Mouse (Mus musculus) thymus, postnatal 4 days (tissue): ENCODE results near the gene Plekha4.
"Not testable (repeated sequence)": the region's sequence is repeated elsewhere in the genome, so short reads cannot be mapped to it uniquely, and the experiment has no call there.

Source experiments
- DNase-seq: peaks from one replicate; pipeline ENCODE4 v3.0.0; 2021

The Plekha4 gene

DNA sequence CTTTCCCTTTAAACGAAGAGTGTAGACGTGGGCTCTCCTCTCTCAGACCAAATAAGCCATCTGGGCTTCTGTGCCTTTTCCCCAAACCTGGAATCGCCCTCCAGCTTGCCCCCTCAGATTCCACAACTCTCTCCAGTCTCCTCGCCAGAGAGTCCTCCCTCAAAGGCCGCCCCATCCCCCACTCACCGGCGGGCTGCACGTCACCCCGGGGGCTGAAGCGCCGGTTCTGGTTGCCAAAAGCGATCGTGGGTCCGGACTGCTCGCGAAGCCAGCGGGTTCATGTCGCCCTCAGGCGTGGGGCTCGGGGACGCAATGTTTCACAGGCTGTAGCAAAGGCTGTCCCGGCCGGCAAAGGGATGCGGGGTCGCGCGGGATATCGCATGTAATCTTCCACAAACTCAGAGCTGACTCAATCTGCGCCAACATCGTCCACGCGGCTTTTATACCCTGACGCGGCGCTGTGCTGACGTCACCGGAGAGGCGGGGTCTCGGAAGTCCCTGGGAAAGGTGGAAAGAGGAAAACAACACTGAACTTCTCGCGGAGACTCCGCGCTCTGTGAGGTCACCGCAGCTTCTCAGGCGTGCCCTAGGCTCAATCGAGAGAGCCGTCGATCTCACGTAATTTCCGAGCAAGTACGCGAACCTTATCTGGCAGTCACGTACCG is at the start of gene Plekha4, which contains the start of gene Ppp1r15a:
TSS of gene Plekha4 (plus strand) at position 522 of the 665 bp plus-strand sequence.
TSS of gene Ppp1r15a (minus strand) at position 460 of the 665 bp plus-strand sequence.
- DNase-seq: peak; percentile 95

DNA sequence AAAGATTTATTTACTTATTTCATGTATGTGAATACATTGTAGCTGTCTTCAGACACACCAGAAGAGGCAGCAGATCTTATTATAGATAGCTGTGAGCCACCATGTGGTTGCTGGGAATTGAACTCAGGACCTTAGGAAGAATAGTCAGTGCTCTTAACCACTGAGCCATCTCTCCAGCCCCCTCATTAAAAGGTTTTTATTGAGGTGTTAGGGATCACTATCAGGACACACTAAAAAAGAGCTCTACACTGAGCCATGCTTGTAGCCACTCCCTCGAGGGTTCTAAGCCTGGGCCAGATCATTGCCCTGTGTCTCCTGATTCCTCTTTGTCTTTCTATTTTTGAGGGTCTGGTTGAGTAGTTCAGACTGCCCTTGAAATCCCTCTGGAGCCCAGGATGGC is 49.7 kb upstream of the Plekha4 start:
- DNase-seq: no peak

DNA sequence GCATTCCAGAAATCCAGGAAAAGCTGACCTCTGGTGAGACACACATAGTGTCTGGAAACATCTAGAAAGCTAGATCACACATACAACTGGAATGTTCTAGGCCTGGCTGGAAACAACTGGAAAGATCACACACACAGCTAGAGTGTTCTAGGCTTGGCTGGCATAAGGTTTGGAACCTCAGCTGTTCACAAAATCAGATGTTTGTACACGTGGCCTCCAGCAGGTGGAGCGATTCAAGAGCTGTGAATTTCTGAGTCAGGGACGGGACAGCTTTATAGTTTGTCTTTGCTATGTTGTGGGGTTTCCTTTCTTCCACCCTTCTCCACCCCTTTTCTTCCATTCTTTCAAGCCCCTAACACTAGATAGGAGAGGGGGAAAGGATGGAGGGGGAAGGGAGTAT is 49.1 kb upstream of the Plekha4 start:
- DNase-seq: peak; percentile 81

DNA sequence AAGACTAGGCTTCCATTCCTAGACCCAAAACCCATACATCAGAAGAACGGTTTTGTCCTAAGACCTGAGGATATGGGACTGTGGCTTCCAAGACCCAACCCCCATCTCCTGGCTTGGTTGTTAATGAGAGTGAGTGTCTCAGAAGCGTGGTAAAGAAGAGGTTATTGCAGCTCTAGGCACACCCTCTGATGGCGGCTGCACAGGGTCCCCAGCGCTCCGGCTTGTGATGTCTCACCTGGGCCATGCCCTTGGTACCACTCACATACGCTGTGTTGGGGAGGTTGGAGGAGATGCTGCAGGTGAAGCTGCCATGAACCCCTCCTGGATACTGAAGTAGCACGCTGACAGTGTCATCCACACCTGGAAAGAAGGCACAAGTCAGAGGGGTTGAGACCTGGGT is 47.4 kb upstream of the Plekha4 start:
- no peak for DNase-seq

DNA sequence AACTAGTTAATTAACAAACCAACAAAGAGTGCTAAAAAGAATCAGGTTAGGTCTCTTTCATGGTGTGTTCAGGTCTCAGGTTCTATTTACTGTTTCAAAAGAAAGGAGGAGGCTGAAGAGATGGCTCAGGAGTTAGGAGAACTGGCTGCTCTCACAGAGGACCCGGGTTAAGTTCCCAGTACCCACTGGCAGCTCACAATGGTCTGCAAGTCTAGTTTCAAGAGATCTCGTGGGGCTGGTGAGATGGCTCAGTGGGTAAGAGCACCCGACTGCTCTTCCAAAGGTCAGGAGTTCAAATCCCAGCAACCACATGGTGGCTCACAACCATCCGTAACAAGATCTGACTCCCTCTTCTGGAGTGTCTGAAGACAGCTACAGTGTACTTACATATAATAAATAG is 45.8 kb upstream of the Plekha4 start:
- DNase-seq: not testable (repeated sequence)

DNA sequence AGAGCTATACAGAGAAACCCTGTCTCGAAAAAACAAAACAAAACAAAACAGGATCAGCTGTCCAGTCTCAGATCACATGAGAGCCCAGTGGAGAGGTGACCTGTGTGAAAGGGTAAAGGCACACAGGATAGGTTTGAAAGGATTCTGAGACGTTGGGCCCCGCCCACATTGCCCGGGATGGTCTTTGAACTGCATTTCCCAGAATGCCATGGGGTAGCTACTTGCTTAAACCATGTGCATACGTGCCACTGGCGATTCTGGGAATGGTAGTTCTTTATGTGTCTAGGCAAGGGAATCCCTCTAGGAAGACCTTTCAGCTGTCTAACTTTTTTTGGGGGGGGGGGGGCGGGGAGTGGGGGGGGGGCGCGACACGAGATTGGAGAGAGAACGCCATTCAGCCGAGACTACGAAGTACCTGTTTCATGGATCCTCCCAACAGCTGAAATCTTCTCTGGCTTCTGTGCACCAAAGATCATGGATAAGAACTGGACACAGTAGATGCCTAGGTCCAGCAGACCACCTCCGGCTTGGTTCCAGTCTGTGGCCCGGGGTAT is 44.7 kb upstream of the Plekha4 start, which contains the start of gene Tulp2:
TSS of gene Tulp2 (plus strand) at position 504 of the 554 bp plus-strand sequence.
- DNase-seq: peak; percentile 82

DNA sequence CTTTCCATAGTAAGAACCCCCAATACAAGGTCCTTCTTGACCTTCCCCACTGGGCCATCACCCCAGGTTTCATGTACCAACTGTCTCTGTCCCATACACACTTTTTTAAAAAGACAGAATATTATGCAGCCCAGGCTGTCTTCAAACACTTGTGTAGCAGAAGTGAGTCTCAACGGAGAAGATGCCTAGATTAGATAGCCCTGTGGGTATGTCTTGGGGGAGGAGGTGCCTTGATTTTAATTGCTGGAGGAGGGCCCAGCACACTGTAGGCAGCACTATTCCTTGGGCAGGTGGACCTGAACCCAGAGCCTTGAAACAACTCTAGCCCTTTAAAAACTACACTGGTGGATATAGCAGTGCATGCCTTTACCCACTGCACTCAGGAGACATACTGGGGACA is 44.0 kb upstream of the Plekha4 start:
- no peak for DNase-seq

DNA sequence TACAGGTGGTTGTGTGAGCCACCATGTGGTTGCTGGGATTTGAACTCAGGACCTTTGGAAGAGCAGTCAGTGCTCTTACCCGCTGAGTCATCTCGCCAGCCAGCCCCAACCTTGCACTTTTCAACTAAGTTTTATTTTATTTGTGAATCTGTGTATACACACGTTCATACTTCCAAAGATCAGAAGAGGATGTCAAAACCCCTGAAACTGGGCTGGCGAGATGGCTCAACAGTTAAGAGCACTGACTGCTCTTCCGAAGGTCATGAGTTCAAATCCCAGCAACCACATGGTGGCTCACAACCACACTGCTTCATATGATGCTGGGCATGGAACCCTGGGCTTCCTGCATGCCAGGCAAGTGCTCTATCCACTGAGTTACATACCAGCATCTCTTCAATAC is 41.1 kb upstream of the Plekha4 start:
- DNase-seq: not testable (repeated sequence)

DNA sequence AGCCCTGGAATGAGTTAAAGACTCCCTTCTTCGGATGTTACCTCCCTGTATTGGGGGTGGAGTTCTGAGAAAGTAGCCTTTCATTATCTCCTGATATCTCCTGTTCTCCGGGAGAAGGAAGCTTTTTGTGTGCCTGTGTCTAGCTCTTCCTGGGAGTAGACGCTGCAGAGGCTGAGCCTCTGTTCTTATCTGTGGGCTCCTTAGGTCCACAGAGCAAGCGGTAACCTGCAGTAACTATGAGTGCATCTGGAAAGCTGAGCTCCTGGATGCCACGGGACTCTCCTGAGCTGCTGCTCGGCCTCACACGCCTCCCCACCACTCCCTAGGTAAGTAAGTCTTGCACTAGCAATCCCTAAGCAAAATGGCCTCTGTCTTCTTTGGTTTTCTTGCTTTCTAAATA is 40.0 kb upstream of the Plekha4 start:
- no peak for DNase-seq

DNA sequence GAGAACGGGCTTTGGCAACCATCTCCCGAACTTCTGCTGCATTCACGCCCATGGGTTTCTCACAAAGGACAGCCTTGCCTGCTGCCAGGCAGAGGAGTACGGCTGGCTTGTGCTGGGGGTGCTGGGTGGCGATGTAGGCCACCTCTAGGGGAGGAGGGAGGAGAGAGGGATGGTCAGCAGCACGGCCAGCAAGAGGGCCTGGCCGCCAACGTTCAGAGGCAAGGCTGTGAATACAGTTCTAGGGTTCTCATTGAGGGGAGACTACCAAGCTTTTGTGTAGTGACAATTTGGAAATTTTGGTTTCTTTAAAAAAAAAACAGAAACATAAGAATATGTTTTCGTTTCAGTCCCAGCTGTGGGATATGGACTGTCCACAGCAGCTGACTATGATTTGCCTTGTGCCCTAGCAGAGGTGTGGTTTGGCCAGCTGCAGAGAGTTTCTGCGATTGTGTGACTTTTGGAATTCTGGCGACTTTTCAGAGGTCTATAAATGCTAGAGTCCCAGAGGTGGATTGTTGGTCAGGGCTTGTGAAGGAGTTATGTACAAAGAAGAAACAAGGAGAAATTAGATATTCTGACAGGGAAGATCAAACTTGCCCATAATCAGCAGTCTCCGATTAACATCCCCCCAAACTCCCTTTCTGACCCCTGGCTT is 39.2 kb upstream of the Plekha4 start, which contains the start of gene Gm45808:
TSS of gene Gm45808 (minus strand) at position 51 of the 655 bp plus-strand sequence.
- DNase-seq: no peak

DNA sequence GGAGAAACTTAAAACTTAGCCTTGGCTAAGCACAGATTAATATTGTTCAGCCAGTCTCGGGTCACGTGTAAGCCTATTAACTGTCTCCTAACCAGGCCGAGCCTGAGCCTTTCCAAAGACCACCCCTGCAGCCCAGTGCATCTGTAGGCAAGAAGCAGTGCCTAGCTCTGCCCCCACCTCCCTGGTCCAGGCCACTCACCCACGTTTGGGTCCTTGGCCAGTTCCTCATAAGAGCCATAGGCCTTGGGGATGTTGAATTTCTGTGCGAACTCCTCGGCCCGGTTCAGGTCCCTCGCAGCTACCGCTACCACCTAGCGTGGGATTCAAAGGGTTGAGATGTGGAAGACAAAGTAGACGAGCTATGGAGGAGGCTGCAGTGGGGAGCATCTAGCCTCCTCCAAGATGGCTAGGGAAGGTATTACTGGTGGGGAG is 38.3 kb upstream of the Plekha4 start:
- DNase-seq: no peak

DNA sequence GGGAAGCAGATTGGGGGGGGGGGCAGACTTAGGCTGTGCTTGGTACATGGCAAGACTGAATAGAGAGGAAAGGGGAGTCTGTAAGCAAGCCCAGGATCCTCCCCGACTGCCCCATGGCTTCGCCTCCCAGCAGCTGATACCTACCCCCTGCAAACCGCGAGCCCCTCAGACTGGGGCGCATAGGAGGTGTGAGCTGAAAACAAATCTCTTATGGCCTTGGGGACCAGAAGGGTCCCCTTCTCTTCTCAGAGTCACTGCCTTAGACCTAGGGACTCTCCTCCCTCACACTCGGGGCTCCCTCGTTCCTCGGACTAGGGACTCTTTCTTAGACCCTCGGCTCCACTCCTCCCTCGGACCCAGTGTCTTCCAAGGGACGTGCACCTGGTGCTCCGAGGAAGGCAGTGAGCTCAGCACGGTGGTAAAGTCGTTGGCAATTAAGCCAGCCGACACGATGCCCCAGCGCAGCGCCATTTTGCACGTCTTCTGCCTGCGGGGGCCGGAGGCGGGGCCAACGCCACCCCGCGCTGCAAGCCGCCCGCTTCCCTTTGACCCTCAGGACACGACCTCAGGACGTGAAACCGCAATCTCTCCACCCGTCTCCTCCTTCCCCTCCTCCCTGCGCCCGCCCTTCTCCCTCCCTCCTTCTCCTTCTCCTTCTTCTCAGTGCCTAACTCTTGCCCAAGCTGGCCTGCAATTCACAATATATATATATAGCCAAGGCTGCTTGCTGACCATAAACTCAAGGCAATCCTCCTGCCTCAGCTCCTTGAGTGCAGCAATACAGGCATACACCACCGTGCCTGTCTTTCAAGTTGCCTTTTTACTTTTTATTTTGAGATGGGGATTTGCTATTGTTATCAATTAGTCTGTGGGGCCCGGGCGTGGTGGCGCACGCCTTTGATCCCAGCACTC is 37.6 kb upstream of the Plekha4 start, which contains the start of gene Dhdh:
TSS of gene Dhdh (minus strand) at position 513 of the 912 bp plus-strand sequence.
- peak; percentile 60 for DNase-seq

DNA sequence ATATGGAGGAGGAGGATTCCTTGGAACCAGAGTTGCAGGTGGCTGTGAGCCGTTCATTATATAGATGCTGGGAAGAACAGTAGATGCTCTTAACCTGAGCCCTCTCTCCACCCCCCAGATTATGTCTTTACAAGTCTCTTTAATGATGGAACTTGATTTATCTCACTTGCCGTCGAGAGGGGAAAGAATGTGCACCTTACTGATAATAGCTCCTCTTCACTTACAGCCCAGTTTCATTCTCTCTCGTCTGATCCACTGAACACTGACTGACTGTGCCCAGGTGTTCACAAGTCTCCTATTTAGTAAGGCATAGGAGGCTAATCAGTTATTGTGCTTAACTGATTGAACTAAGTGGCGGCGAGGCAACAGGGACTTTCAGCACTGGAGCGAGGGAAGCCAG is 36.6 kb upstream of the Plekha4 start:
- DNase-seq: no peak

DNA sequence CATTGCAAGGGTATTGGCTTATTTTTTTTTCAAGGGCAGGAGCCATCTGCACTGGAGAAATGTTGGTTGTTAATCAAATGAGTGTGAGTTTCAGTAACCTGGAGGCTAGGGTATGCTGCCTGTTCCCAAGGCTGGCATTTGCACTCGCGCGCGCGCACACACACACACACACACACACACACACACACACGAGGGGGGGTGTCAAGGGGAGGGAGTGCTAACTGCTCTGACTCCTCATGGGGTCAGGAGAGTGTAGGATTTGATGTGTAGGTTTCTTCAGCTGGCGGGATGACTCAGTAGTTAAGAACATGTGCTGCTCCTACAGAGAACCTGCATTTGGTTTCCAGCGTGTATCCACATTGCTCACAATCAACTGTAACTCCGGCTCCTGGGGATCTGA is 35.3 kb upstream of the Plekha4 start:
- no peak for DNase-seq

DNA sequence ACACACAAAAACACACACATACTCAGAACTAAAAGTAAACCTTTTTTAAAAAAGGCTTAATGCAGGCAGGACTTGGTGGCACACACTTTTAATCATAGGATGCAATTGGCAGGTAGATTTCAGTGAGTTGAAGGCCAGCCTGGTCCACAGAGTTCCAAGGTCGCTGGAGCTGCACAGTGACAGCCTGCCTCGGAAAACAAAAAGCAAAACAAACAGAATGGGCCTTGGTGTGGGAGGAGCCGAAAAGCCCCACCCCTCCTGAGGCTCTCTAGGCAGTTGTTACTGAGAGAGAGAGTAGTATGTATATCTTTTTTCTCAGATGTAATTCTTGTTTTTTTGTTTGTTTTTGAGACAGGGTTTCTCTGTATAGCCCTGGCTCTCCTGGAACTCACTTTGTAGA is 34.9 kb upstream of the Plekha4 start:
- DNase-seq: no peak

DNA sequence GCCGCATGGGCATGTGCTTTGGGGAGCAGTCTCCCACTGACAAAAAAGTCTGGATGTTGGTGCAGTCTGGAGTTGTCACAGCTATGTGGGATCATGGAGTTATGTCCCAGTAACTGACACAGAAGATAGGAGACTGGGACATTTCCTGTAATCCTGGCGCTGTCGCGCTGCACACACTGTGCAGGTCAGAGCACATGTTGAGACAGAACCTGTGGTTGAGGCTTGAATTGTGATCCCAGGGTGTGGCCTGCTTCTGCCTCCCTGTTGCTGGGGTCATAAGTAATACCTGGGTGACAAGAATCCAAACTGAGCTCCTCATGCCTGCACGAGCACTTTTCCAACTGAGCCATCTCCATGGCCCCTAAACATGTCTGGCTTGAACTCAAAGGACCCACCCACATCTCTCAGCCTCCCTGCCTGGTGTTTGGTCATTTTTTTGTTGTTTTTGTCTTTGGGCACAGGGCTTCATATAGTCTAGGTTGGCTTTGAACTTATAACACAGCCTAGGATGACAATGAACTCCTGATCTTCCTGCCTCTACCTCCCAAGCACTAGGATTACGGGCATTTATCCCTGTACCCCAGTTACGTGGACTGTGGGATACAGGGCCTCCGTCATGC is 33.8 kb upstream of the Plekha4 start:
- DNase-seq: no peak

DNA sequence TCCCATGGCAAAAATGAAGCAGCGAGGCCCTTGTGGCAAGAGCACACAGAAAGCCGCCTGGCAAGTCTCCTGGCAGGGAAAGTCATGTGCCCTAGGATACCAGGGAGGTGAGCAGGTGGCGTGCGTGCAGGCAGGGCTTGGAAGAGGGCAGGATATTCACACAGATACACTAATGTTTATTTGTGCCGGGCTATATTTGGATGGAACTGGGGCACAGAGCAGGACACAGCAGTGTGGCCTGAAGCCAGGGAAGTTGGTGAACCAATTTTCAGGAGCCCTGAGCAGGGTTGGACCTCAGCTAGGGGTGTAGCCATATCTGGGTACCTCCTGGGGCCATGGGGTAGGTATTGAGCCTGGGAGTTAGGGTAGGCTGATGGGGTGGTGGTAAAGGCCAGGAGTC is 33.2 kb upstream of the Plekha4 start:
- DNase-seq: no peak

DNA sequence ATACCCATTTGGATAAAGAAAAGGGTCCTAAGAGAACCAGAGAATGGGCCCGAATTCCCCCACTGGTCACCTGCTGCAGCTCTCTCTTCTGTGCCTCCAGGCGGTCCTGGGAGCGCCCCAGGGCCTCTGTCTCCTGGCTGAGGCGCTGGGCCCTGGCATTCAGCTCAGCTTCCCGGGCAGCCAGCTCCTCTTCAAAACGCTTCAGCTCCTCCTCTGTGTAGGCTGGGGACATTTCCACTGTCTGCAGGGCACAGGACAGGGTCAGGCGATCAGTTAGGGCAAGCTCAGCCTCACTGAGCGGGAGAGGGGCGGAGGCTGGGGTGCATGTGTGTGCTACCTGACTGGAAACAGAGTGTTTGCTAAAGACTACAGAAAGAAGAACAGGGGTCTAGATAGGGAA is 31.6 kb upstream of the Plekha4 start:
- no peak for DNase-seq

DNA sequence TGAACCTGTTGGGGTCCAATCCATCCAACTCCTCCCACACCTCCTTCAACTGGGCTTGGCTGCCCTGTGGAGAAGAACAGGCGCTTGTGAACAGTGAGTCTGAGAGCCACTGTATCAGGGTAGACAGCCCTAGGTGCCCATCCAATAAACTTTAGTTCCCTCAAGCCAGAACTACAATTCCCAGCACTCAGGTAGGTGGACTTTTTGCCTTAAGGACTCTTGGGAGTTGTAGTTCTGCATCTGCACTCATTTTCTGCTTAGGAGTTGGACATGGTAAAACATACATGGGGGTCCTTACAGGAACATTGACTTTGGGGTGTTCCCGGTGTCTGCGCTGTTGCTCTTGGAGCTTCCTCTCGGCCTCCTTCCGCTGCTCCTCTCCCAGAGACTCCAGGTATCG is 27.7 kb upstream of the Plekha4 start:
- no peak for DNase-seq

DNA sequence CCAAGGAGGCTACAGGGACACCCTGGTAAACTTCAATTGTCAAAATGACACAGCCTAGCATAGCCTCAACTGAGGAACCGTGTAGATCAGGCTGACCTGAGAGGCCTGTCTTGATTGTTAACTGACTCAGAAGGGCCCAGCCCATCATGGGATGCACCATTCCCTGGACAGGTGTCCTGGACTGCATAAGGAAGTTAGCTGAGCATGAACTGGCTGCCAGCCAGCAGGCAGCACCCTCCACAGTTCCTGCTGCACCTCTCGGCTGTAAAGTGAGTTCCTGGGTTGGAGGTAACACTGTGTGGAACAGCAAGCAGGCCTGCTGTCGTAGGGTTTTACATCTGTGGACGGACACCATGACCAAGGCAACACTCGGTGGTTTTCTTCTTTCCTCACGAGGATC is 18.5 kb upstream of the Plekha4 start:
- DNase-seq: no peak

DNA sequence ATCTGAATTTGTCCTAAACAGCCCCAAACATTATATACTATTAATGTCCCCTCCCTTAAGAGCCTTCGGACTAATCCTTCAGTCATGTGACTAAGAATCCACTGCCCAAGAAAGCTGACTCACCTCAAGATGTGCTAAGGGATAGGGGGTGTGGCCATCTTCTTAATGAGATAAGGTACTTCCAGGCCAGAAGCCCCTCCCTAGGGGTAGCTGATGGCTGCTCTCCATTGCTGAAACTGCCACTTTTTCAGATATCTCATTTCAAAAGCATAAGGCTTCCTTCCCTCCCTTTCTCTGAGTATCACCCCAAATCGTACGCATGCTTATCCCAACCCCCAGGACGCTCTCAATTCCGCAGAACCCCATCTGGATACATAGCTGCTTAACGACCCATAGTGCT is 17.6 kb upstream of the Plekha4 start:
- no peak for DNase-seq

DNA sequence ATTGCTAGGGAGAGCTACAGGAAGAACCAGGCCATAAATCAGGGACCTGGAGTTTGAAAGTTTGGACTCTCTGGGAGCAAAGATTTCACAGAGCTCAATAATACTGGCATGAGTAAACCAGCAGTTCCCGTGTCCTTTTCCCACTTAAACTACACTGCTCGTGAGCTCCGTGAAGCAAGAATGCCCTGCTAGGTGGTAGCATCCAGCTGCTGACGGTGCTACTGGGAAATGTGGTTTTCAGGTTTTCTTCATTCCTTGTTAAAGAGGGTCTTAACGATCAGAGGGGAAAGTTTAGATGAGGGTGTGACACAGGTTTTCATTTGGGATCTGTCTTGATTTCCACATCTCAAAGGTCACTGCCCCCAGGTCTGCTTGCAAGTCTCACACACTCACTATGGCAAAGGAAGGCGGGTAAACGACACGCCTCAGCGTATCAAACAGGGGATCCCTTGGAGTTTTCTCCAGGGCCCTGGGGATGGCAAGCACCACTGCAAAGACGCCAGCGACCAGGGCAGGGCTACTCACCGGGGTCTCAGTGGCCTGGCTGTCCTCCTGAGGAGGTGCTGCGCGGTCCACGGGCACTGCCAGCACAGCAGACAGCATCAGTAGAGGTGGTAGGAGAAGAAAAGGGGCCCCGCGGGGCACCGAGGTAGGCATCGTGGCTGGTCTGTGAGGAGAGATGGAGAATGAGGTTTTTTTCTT is 16.8 kb upstream of the Plekha4 start:
- peak; percentile 50 for DNase-seq
